Mouse (Mus musculus): Measurements from ENCODE around the gene Ndufs3. TPM values are rescaled to one million over a fixed set of nuclear protein-coding genes. Genes with fewer than 3 reads are reported as not detected.
"Not testable (repeated sequence)": the region's sequence is repeated elsewhere in the genome, so short reads cannot be mapped to it uniquely, and the experiment has no call there.

Ndufs3 gene
- total RNA-seq, 2 experiments from 2014 or later, result 444 to 537 TPM

DNA sequence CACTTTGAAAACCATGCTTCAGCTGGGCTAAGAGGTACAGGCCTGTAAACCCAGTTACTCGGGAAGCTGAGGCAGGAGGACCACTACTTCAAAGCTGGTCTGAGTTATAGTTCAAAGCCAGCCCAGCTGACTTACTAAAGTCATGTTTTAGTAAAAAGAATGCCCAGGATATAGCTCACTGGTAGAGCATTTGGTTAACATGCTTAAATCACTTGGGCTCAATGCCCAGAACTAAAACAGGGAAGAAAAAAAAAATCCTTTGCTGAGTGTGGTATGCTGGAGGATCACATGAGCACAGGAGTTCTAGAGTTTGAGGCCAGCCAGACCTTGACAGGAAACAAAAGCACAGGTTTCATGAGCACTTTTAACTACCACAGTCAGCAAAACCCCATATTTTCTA lies 7.0 kb upstream of the Ndufs3 start:
- intact Hi-C loops (cut with DNase I; ENCODE audit: low total_unique reads), result no loop called here
- DNase-seq, result no peak

DNA sequence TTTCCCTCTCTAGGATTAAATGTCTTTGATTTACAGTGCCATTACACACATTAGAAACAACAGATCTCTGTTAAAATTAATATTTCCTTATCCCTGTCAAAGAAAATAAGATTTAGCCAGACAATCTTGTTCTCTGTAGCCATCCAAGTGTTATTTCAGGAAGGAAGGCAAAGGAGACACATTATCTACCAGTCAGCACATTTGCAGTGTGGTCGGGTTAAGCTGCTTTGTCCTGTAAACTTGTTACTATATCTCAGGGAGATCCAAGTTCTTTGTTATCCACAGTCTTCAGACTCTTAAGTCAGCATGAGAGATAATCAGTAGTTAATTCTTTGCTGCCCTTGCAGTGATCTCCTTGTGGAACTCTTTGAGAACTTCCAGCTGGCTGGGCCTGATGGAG lies 6.2 kb upstream of the Ndufs3 start:
- intact Hi-C loops (cut with DNase I; ENCODE audit: low total_unique reads), result no loop called here
- no peak for DNase-seq

DNA sequence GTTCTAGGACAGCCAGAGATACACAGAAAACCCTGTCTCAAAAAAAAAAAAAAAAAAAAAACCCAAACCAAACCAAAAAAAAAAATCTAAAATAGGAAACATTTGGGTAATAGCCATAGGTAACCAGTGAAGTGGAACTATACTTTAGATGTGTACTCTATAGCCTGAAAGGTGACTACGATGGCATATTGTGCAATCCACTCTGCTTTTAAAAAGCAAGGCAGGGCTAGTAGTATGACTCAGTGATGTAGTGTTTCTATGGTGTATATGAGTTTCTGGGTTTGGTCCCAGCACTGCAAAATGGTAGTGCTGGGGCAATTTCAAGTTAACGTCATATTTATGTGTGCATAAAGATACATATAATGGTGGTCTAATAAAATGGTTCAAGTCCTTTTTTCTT lies 2.1 kb upstream of the Ndufs3 start:
- no peak for DNase-seq
- intact Hi-C loops (cut with DNase I; ENCODE audit: low total_unique reads), result no loop called here

DNA sequence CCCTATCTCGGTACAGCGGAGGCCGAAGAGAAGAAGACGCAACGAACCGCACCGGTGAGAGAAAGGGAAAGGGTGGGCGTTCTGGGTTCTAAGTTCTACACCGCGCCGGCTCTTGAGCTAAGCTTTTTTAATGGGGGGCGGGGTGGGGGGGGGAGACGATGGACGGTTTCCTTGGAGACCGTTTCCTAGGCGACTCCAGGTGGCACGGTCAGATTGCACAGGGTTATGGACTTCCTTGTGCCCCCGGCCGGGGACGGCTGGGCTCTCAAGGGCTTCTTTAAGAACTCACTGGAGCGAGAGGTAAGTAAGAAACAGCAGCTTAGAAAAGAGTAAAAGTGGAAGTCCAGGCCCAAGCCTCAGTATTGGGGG lies 213 bp upstream of the Ndufs3 start:
- intact Hi-C loops (cut with DNase I; ENCODE audit: low total_unique reads), result loop anchor here (5.0 kb wide), 1 partner anchor 38 kb away; no protein-coding TSS in a partner anchor
- no peak for DNase-seq

DNA sequence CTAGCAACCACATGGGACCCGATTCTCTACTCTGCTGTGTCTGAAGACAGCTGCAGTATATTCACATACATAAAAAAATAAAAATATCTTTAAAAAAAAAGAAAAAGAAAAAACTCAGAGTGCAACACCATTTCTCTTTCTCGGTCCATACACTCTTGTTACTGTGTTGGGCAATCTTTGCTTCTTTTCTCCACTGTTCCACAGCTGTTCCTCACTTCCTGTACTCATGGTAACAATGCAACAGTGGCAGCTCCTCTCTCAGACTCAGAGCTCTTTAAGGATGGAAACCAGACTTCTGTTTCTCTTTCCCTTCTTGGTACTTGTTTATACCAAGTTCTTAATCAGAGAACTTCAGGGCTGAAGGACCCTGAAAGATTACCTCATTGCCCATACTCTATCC lies 1.2 kb downstream of the Ndufs3 start:
- DNase-seq, result no peak
- intact Hi-C loops (cut with DNase I; ENCODE audit: low total_unique reads), result loop anchor here (5.0 kb wide), 1 partner anchor 36 kb away; no protein-coding TSS in a partner anchor

DNA sequence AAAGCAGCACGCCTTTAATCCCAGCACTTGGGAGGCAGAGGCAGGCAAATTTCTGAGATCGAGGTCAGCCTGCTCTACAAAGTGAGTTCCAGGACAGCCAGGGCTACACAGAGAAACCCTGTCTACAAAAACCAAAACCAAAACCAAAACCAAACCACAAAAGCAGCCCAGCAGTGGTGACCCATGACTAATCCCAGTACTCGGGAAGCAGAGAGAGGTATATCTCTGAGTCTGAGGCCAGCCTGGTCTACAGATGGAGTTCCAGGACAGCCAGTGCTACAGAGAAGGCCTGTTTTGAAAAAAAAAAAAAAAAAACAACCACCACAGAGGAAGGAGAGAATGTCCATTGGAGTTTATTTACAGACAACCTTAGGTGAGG lies 10.3 kb downstream of the Ndufs3 start:
- intact Hi-C loops (cut with DNase I; ENCODE audit: low total_unique reads), result not testable (repeated sequence)

DNA sequence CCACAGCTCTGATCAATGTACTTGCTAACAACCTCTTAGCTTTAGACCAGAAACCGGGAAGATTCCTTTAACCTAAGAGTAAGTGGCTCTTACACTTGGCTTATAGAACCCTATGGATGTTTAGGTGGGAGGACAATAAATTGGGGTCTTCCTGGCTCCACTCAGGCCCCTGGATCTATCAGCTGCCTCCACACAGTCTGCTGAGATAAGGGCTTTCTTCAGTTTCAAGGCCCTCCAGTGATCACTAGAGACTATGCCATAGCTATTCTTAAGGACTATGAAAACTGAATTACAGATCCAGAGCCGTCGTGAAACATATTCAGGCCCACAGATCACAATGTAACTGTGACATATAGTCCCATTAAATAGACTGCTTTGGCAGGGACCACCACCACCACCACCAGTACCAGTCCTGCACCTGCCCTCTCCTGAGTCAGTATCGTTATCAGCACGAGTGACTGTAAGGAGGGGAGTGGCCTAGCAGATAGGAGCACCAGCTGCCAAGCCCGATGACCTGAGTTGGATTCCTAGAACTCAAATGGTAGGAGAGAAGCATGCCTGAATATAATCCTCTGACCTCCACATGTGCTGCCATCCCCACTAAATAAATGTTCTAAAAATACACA lies 10.8 kb downstream of the Ndufs3 start:
- intact Hi-C loops (cut with DNase I; ENCODE audit: low total_unique reads), result no loop called here

More for the DNA sequence above, 10.3 kb downstream of the Ndufs3 start:
- not testable (repeated sequence) for DNase-seq

DNA sequence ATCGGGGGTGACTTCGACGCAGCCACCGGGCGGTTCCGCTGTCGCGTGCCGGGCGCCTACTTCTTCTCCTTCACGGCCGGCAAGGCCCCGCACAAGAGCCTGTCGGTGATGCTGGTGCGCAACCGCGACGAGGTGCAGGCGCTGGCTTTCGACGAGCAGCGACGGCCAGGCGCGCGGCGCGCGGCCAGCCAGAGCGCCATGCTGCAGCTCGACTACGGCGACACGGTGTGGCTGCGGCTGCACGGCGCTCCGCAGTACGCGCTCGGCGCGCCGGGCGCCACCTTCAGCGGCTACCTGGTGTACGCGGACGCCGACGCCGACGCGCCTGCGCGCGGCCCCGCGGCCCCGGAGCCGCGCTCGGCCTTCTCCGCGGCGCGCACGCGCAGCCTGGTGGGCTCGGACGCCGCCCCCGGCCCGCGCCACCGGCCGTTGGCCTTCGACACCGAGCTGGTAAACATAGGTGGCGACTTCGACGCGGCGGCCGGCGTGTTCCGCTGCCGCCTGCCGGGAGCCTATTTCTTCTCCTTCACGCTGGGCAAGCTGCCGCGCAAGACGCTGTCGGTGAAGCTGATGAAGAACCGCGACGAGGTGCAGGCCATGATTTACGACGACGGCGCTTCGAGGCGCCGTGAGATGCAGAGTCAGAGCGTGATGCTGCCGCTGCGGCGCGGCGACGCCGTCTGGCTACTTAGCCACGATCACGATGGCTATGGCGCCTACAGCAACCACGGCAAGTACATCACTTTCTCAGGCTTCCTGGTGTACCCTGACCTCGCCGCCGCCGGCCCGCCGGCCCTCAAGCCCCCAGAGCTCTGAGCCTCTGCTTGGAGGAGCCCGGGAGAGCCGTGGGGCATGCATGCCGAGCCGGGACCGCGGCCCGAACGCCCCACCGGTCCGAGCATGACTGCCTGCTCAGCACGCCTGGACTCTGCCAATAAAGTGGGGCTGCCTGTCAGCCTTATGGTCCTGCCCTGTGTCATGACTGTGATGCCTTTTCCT lies 14.8 kb downstream of the Ndufs3 start:
- DNase-seq, result peak; percentile 44
- intact Hi-C loops (cut with DNase I; ENCODE audit: low total_unique reads), result loop anchor here (2.0 kb wide), 1 partner anchor 25 kb away; no protein-coding TSS in a partner anchor

More for the DNA sequence above, 10.8 kb downstream of the Ndufs3 start:
- no peak for DNase-seq

DNA sequence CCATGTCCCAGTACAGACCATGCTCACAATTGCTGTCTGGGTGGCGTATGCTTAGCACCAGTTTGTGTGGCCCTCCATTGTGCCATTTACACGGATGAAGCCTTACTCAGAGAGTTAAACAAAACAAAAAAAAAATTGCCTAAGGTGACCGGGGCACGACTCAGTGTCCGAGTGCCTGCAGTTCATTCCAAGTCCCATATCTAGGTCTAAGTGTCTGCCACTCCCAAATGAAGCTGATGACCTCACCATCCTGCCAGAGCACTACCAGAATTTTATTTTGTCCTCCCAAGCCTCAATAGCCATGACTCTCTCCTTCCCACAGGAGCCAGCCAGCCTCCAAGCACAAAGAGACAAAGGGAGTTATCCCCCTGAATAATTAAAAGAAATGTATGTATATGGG lies 17.0 kb downstream of the Ndufs3 start:
- intact Hi-C loops (cut with DNase I; ENCODE audit: low total_unique reads), result loop anchor here (2.0 kb wide), 1 partner anchor 23 kb away; no protein-coding TSS in a partner anchor
- DNase-seq, result no peak

DNA sequence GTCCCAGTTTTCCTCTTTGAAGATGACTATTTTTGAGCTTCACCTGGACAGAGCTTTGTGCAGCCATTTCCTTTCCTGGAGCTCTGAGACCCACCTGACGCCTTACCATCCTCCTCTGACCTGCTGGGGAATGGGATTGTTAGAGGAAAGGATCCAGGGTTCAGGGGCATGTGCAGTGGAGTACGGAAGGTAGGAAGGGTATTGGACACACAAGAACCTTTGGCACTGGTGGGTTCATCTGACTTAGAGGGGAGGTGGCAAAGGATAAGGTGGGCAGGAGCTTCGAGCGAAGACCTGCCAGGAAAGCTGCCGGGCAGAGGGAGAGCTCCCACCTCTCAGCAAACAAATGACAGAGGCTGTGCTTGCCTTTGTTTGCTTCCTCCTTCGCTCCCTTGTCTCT lies 18.2 kb downstream of the Ndufs3 start:
- intact Hi-C loops (cut with DNase I; ENCODE audit: low total_unique reads), result no loop called here
- DNase-seq, result no peak

DNA sequence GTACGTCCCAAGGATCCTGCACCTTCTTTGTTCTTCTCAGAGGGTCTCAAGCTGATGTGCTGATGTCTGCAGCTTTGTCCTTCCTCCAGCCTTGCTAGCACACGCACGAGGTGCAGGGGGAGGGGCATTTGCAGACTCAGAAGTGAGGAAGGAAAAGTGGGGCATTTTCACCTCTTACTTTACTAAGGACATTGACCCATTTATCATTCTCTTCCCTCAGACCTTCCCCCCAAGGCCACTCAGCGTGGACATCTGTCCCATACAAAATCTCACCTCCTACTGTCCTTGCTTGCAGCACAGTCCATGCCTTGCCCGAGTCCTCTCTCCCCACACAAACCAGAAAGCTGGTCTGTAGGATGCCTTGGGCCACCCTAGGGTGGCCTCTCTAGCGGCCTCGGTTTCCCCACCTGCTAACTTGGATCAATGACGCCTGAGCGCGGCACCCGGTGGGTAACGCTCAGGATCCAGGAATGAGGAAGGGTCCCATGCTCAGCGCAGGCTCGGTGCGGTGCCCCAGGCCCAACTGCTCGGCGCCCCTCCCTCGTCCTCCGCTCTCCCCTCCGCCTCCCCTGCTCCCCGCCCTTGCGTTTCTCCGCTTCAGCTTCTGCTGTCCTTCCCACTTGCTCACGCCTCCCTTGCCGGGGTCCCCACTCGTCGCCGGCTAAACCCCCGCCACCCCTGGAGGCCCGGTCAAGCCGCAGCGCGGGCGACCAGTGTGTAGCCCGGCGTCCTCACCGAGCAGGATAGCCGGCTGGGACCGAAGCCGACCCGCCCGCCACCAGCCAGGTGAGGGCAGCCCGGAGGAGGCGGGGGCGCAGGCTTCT lies 19.2 kb downstream of the Ndufs3 start, which contains the start of gene C1qtnf4:
TSS of gene C1qtnf4 (plus strand) at position 643 of the 824 bp plus-strand sequence.
- intact Hi-C loops (cut with DNase I; ENCODE audit: low total_unique reads), result no loop called here
- no peak for DNase-seq

DNA sequence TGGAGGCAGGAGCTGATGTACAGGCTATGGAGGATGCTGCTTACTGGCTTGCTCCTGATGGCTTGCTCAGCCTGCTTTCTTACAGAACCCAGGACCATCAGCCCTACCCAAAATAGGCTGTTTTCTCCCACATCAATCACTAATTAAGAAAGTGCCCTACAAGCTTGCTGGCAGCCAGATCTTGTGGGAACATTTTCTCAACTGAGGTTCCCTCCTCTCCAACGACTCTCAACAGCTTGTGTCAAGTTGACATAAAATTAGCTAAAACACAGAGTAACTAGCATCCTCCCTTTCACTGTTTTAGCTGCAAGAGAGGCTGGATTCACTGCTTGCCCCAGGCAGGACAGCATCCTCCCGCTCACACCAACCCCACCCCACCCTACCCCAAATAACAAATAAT lies 22.8 kb downstream of the Ndufs3 start:
- no peak for DNase-seq
- intact Hi-C loops (cut with DNase I; ENCODE audit: low total_unique reads), result no loop called here

DNA sequence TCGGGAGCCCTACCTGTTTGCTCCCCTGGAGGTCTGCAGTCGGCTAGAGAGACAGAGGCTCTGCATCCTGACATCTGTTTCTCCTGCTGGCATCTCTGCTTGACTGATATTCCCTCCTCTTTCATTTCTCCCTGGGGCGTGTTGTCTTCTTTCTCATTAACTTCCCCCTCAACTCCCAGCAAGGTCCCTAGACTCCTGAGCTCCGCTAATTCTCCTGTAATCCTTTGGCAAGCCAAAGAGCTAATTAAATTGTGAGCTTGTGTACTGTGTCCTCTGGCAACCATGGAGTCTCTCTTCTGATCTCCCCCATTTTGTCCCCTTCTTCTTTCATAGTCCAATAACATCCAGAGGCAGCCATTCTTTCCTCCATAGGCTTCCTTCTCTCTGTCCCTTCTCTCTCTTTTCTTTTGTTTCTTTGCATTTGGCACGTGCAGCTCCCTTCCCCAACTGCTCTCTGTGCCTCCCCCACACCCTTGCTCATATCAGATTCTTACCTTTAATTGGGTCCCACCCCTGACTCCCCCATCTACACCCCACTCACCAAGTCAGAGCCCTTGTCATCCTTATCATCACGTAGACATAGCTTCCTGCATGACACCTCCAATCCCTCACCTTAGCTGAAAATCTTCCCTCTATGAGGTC lies 24.4 kb downstream of the Ndufs3 start:
- no peak for DNase-seq
- intact Hi-C loops (cut with DNase I; ENCODE audit: low total_unique reads), result no loop called here

DNA sequence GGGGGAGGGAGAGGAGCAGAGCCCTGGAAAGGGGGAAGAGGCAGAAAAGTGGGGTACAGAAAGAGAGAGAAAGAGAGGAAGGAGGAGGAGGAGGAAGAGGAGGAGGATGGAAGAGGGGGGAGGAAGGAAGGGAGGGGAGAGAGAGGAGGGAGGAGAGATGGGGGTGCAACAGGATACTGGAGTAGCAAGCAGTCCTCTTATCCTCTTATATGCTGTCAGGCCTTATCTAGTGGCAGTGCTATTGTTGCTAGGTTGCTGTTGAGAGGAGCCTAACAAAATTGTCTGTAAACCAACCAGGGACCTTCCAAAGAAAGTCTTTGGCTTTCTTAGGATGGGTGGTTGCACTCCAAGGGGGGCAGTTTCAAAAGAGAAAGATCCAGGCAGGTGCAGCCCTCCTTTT lies 25.2 kb downstream of the Ndufs3 start:
- DNase-seq, result no peak
- intact Hi-C loops (cut with DNase I; ENCODE audit: low total_unique reads), result no loop called here

DNA sequence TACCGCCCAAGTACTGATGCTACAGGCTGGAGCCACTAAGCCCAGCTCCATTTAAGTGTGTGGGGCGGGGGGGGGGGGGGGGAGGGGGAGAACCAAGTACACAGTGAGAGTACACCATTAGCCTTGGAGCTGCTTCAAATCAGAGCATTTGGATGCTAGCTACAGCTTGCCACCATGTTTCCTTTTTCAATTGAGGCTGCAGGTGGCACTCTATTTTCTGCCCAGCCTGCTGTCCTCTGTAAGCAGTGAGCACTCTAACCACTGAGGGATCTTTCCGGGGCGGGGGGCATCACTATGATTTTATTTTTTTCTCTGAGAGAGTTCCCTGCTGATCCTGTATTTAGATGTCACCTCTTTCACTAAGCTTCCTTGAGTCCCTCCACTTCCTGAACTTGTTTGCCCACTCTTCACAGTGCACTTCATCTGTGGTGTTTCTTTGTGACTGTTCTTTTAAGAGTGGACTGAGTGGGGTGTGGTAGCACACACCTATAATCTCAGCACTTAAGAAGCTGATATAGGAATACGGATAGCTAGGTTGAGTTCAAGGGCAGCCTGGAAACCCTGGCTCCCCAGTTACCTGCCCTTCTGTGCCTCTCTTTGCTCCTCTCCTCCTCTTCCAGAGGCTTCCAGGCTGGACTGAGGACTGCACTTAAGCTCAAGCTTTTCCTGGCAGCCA lies 26.9 kb downstream of the Ndufs3 start:
- no peak for DNase-seq
- intact Hi-C loops (cut with DNase I; ENCODE audit: low total_unique reads), result no loop called here

DNA sequence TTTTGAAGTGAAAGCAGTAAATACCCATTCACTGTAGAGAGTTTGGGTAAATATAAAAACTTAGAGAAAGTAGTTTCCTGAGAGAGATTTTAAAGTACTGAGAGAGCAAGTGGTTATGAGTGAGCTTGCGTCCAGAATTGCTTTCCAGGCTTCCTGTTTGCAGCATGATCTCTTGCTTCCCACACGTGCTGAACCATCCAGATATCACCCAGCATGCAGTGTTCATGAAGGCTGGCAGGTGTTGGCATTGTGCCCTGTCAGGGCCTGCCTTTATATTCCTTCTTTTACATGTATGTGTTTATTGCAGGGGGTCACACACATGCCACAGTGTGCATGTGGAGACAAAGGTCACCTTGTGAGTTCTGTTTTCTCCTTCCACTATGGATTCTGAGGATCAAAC lies 29.4 kb downstream of the Ndufs3 start:
- no peak for DNase-seq
- intact Hi-C loops (cut with DNase I; ENCODE audit: low total_unique reads), result no loop called here

DNA sequence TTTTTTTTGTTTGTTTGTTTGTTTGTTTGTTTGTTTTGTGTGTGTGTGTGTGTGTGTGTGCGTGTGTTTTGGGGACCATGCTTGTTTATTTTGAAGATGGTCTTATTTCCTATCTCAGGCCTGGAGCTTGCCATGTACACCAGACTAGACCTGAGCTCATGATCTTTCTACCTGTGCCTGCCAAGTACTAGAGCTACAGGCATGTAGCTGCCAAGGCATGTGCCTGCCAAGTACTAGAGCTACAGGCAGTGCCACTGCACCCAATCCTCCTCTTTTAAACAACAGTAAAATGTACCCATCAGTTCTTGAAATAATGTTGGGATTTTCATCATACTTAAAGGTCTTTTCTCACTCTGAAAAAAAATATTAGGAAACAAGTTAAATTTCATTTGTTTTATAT lies 30.6 kb downstream of the Ndufs3 start:
- intact Hi-C loops (cut with DNase I; ENCODE audit: low total_unique reads), result no loop called here
- DNase-seq, result no peak

DNA sequence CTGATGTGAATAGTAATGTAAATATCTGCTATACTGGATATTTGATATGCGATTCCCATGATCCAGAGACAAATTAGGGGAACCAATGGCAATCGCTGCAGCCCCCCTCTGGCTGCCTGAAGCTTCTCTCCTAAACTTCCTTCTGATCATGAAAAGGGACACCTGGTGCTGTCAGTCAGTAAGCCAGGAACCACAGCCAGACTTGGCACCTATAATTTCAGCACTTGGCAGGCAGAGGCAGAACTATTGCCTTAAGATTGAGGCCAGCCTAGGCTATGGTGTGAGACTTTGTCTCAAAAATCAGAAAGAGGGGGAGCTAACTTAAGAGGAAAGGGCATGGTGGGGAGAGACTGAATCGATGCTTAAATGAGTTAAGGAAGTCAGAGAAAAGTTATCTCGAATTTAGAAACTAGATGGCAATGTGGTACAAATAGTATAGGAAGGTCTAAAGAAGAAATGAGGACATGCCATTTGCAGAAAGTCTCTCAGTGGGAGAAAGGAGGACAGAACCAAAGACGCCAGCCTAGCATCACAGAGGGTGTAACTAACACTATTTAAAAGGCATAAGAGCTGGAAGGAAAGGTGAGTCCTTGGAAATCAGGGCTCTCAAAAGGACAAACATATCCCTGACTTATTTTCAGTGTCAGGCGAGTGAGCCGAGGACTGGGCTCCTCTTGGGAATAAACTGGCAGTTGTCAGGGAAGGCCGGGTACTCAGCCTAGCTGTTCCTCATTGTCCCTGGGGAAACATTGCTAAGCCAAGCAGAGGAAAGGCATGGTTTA lies 33.3 kb downstream of the Ndufs3 start:
- DNase-seq, result peak; percentile 41
- intact Hi-C loops (cut with DNase I; ENCODE audit: low total_unique reads), result no loop called here
